Comparison of ENCODE assay signal across 17 mouse cellular contexts in genomic region chr11:88510282-88510850, GRCm38 (mm10).
DNase-seq lines count a peak whose midpoint lies in the region; ATAC-seq and TF ChIP-seq lines count a peak whose summit lies in the region.
"Had no signal": no experiment of that assay in that cellular context is flagged by ENCODE, and none has a peak within 500 bp of the region (broad histone marks: within the 10 kb centered on the region; RNA-seq: fewer than 3 reads in every experiment).

No protein-coding gene starts in this region.

- WGBS in cerebellum, adult 2 months = 30% methylated on average over 8 of the region's 8 CpGs
- 75% methylated on average over 8 of the region's 8 CpGs for WGBS in heart, embryonic 16.5 days
- 89% methylated on average over 8 of the region's 8 CpGs for WGBS in heart, embryonic 10.5 days

- no peak overlapping the region for H3K27ac ChIP-seq in cerebellum, adult 2 months (ENCODE audit: insufficient read depth, low read length)
- H3K27ac ChIP-seq in heart, embryonic 16.5 days (ENCODE audit: low read length) = peak overlapping the region; percentile 18; the same call in 1 of the 2 replicates
- H3K27ac ChIP-seq in heart, embryonic 10.5 days = no peak overlapping the region
- H3K27ac ChIP-seq: limb, embryonic 15.5 days had no signal

- H3K27me3 ChIP-seq in cerebellum, adult 2 months (ENCODE audit: control insufficient read depth, insufficient read depth, low read length) = no peaks in the 10 kb centered on the region
- no peaks in the 10 kb centered on the region for H3K27me3 ChIP-seq in heart, embryonic 16.5 days (ENCODE audit: control insufficient read depth, insufficient read depth, low read length)
- H3K27me3 ChIP-seq in heart, embryonic 10.5 days (ENCODE audit: insufficient read depth, poor library complexity, severe bottlenecking) = no peaks in the 10 kb centered on the region
- H3K27me3 ChIP-seq: limb, embryonic 15.5 days had no signal

- H3K4me3 ChIP-seq in cerebellum, adult 2 months (replicated peaks; ENCODE audit: insufficient read depth, low read depth, low read length) = no peak overlapping the region
- no peak overlapping the region for H3K4me3 ChIP-seq in heart, embryonic 16.5 days (ENCODE audit: low read length)
- H3K4me3 ChIP-seq in heart, embryonic 10.5 days = no peak overlapping the region
- H3K4me3 ChIP-seq: limb, embryonic 15.5 days had no signal

- peaks cover 44% of the 10 kb centered on the region for H3K4me1 ChIP-seq in cerebellum, adult 2 months (ENCODE audit: control insufficient read depth, insufficient read depth, low read length)
- peaks cover 30% of the 10 kb centered on the region for H3K4me1 ChIP-seq in heart, embryonic 16.5 days (ENCODE audit: control insufficient read depth, insufficient read depth, low read length)
- peaks cover 76% of the 10 kb centered on the region for H3K4me1 ChIP-seq in heart, embryonic 10.5 days

- H3K4me2 ChIP-seq in heart, embryonic 16.5 days (ENCODE audit: low read depth, low read length) = no peak overlapping the region
- H3K4me2 ChIP-seq: limb, embryonic 15.5 days had no signal

- H3K9ac ChIP-seq in heart, embryonic 16.5 days (ENCODE audit: low read length) = no peak overlapping the region
- H3K9ac ChIP-seq: limb, embryonic 15.5 days; liver, postnatal 0 days had no signal

- DNase-seq in cerebellum, adult 2 months = peak; percentile 46 to 58
- DNase-seq in heart, embryonic 10.5 days (ENCODE audit: low spot score) = no peak
- peak; percentile 41 for DNase-seq in 3134 (ENCODE audit: extremely low read depth, insufficient read length, low spot score)
- DNase-seq in cerebellum, postnatal 10 days = peak; percentile 62 to 75
- no peak for DNase-seq in lung, postnatal 4 days
- DNase-seq: embryo, embryonic 11 days; kidney, adult 2 months; kidney, postnatal 10 days; liver, postnatal 0 days; lung, postnatal 10 days; retina, postnatal 1 day; right cerebral cortex, postnatal 4 days; thymus, postnatal 25 days had no signal

- H3K36me3 ChIP-seq in heart, embryonic 16.5 days (ENCODE audit: control insufficient read depth, insufficient read depth) = no peaks in the 10 kb centered on the region
- H3K36me3 ChIP-seq in heart, embryonic 10.5 days = 0 out of 2 replicates have a peak, but pooled peaks cover 3% of the 10 kb centered on the region
- H3K36me3 ChIP-seq: limb, embryonic 15.5 days had no signal

- H3K9me3 ChIP-seq in heart, embryonic 16.5 days (replicated peaks; ENCODE audit: control insufficient read depth, low read length) = no peaks in the 10 kb centered on the region
- H3K9me3 ChIP-seq in heart, embryonic 10.5 days = no peaks in the 10 kb centered on the region
- H3K9me3 ChIP-seq: limb, embryonic 15.5 days had no signal

- no peak for ATAC-seq in cerebellum, adult (ENCODE audit: insufficient number of reproducible peaks, low FRiP score, low TSS enrichment)
- ATAC-seq in heart, embryonic 16.5 days (replicated peaks; ENCODE audit: extremely low read depth, insufficient read depth, low FRiP score) = no peak
- no peak for ATAC-seq in megakaryocyte-erythroid progenitor cell, adult 5-6 weeks (replicated peaks; ENCODE audit: low FRiP score, low TSS enrichment, poor library complexity, severe bottlenecking)
- ATAC-seq: liver, postnatal 0 days had no signal

- TF ChIP-seq POLR2A in cerebellum, adult 2 months (IDR thresholded peaks at IDR 0.05; ENCODE audit: borderline replicate concordance, insufficient read depth, low read length) = no peak

- no peak for TF ChIP-seq CTCF in cerebellum, adult 2 months (IDR thresholded peaks at IDR 0.05; ENCODE audit: borderline replicate concordance, insufficient read depth, low read depth, low read length)

Comparison
In these comparisons a context has a peak if more than half of its experiments do, and no peak if none do; other contexts are left out.
1. DNase-seq: peak in cerebellum, adult 2 months (2 of 2), 3134 (single experiment) and cerebellum, postnatal 10 days (2 of 2); none in heart, embryonic 10.5 days (single experiment) and lung, postnatal 4 days (0 of 2).